Mouse (Mus musculus): Measurements from ENCODE around the gene Dicer1. TPM values are rescaled to one million over a fixed set of nuclear protein-coding genes. Genes with fewer than 3 reads are reported as not detected.

Dicer1 gene
- 20.4 and 20.9 TPM in 2 replicates for polyA plus RNA-seq (2015; fragmentation: Nextera tagmentation; extraction: Ambion mirVana)

DNA sequence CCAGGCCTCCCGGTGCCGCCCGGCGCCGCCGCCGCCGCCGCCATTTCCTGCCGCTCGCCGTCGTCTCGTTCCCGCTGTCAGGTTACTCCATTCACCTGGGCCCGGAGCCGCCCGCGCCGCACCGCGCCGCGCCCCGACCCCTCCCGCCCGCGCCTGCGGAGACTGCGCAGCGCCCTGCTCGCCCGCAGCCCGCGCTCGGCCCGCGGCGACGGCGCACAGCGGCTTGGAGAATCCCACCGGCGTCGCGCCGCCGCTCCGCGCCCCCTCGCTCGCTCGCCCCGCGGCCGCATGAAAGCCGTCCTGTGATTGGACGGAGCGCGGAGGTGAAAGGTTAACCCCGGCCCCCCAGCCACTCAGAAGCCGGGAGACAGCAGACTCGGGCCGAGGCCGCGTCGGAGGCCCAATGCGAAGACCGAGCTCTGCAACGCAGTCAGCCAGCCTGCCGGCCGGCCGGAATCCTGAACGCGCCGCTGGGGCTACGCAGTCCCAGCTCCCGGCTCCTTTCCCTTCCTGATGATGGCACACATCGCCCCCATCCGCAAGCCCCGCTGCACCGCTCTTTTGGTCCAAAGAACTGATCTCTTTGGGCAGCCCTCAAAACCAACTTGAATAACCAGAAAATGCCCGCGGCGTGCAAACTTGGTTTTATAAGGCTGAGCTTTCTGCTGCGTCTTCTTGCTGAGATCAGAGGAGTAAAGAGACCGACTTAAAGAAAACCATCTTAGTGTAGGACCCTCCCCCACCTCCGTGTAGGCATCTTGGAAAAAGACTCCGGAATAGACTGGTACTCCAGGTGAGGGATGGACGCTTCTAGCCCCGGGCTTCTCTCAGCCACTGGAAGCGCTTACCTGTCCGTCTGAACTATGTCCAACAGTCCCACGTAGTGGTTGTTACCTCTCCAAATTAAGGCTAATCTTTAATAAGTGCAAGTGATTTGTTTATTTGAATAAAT lies at the start of gene Dicer1:
Gene Dicer1, minus strand, starts transcription at position 139 of the 952 bp plus-strand sequence.
- H3K9me3 ChIP-seq (replicated peaks; ENCODE audit: low read length), result no peaks in the 10 kb centered on the region
- no peaks in the 10 kb centered on the region for H3K27me3 ChIP-seq (ENCODE audit: insufficient read depth, low read length)
- H3K4me1 ChIP-seq (replicated peaks; ENCODE audit: insufficient read depth, low read length), result peaks cover 17% of the 10 kb centered on the region; the same call in 1 of the 2 replicates
- peak within 1 kb of the TSS; percentile 89 for H3K4me2 ChIP-seq (ENCODE audit: low read length)
- peak within 1 kb of the TSS; percentile 96 for H3K9ac ChIP-seq (ENCODE audit: low read depth, low read length)
- DNase-seq (ENCODE audit: low spot score) (peak; percentile 96), ATAC-seq (replicated peaks; ENCODE audit: low FRiP score, low read depth) (peak; percentile 95)
- peak within 1 kb of the TSS; percentile 90 for H3K27ac ChIP-seq
- whole genome bisulfite sequencing, result under 1% methylated on average over 84 of the region's 94 CpGs
- TF ChIP-seq CTCF (IDR thresholded peaks at IDR 0.05; ENCODE audit: low read depth), result peak; percentile 30; the same call in 1 of the 2 replicates
- peak within 1 kb of the TSS; percentile 97 for H3K4me3 ChIP-seq (replicated peaks; ENCODE audit: low read depth, low read length)
- no peaks in the 10 kb centered on the region for H3K36me3 ChIP-seq (ENCODE audit: insufficient read depth, low read length)

DNA sequence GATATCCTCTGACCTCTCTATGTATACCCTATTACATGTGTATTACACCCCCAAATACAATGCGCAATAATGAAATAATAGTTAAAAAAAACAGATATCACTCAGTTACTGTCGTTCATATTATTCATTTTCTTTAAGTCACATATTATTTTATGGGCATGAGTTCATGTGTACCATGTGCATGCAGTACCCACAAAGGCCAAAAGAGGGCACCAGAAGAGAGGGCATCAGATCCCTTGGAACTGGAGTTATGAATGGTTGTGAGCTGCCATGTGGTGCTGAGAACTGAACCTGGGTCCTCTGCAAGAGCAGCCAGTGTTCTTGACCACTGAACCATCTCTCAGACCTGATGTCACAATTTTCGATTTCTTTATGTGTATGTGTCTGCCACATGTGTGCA lies 47.6 kb upstream of the Dicer1 start:
- peak; percentile 39 for TF ChIP-seq CTCF (IDR thresholded peaks at IDR 0.05; ENCODE audit: low read depth)
- WGBS, result 93% methylated on average over 3 of the region's 3 CpGs
- DNase-seq (ENCODE audit: low spot score), result no peak

DNA sequence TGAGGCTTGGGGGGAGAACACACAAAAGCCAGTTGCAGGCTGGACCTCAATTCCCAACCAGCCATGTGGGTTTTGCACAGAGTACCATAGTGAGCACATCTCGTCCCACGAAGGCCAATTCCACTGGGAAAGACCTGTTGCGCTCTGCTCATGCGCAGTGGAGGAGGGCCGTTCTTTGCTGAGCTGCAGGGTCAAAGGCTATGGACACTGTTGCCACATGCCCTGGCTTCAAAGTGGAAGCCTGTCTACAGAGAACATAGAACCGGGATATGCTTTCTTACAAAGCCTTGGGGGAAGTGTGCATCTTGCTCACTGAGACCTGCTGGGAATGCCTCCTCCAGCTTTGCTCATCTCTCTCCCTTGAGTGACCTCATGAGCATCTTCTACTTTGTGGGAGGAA lies 46.2 kb upstream of the Dicer1 start:
- Histone ChIP-seq H3K27me3 (ENCODE audit: insufficient read depth, low read length) (no peaks in the 10 kb centered on the region), H3K9me3 (replicated peaks; ENCODE audit: low read length) (no peaks in the 10 kb centered on the region), H3K4me2 (ENCODE audit: low read length) (no peak overlapping the region), H3K4me3 (replicated peaks; ENCODE audit: low read depth, low read length) (no peak overlapping the region), H3K27ac (no peak overlapping the region), H3K9ac (ENCODE audit: low read depth, low read length) (no peak overlapping the region), H3K36me3 (ENCODE audit: insufficient read depth, low read length) (peaks cover 16% of the 10 kb centered on the region), H3K4me1 (replicated peaks; ENCODE audit: insufficient read depth, low read length) (peaks cover 7% of the 10 kb centered on the region; the same call in 1 of the 2 replicates)
- 87% methylated on average over 6 of the region's 6 CpGs for whole genome bisulfite sequencing
- DNase-seq (ENCODE audit: low spot score) (no peak), ATAC-seq (replicated peaks; ENCODE audit: low FRiP score, low read depth) (no peak)
- no peak for TF ChIP-seq CTCF (IDR thresholded peaks at IDR 0.05; ENCODE audit: low read depth)

More for the DNA sequence above, 47.6 kb upstream of the Dicer1 start:
- Histone ChIP-seq H3K4me1 (replicated peaks; ENCODE audit: insufficient read depth, low read length) (peaks cover 7% of the 10 kb centered on the region; the same call in 1 of the 2 replicates), H3K9ac (ENCODE audit: low read depth, low read length) (no peak overlapping the region), H3K27me3 (ENCODE audit: insufficient read depth, low read length) (no peaks in the 10 kb centered on the region), H3K36me3 (ENCODE audit: insufficient read depth, low read length) (peaks cover 16% of the 10 kb centered on the region), H3K9me3 (replicated peaks; ENCODE audit: low read length) (no peaks in the 10 kb centered on the region), H3K27ac (no peak overlapping the region), H3K4me2 (ENCODE audit: low read length) (no peak overlapping the region), H3K4me3 (replicated peaks; ENCODE audit: low read depth, low read length) (no peak overlapping the region)
- ATAC-seq (replicated peaks; ENCODE audit: low FRiP score, low read depth), result no peak

DNA sequence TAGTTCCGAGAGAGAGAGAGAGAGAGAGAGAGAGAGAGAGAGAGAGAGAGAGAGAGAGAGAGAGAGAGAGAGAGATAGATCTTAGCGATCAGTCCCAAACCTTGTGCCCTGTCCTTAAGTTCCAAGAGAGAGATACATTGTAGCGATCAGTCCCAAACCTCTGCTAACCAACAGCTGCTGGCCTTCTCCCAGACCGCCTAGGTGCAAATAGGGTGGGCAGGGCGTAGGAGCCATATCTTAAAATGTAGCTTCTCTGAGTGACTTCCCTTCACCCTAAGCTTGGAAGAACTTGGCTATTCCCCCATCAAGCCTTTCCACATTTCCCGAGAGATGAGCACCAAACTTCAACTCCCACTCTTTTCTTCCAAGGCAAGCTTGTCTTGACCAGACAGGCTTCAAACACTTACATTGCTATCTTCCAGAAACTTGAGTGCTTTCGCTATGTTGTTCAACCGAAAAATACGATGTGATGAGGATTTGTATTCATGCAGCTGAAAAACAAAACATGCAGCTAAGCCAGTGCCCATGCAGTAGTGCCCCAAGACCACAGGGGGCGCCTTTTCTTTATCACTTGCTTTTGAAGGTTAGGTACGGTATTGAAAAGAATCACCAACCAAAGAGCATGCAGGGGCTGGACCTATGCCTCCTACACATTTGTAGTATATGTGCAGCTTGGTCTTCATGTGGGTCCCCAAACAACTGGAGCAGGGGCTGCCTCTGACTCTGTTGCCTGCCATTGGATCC lies 45.1 kb upstream of the Dicer1 start:
- Histone ChIP-seq H3K9ac (ENCODE audit: low read depth, low read length) (no peak overlapping the region), H3K27me3 (ENCODE audit: insufficient read depth, low read length) (no peaks in the 10 kb centered on the region), H3K9me3 (replicated peaks; ENCODE audit: low read length) (no peaks in the 10 kb centered on the region), H3K36me3 (ENCODE audit: insufficient read depth, low read length) (peaks cover 16% of the 10 kb centered on the region), H3K27ac (no peak overlapping the region), H3K4me2 (ENCODE audit: low read length) (no peak overlapping the region), H3K4me1 (replicated peaks; ENCODE audit: insufficient read depth, low read length) (0 out of 2 replicates have a peak, but pooled peaks cover 2% of the 10 kb centered on the region), H3K4me3 (replicated peaks; ENCODE audit: low read depth, low read length) (no peak overlapping the region)
- 89% methylated on average over 11 of the region's 11 CpGs for WGBS
- peak; percentile 48; the same call in 1 of the 2 replicates for TF ChIP-seq CTCF (IDR thresholded peaks at IDR 0.05; ENCODE audit: low read depth)
- no peak for DNase-seq (ENCODE audit: low spot score)
- no peak for ATAC-seq (replicated peaks; ENCODE audit: low FRiP score, low read depth)

DNA sequence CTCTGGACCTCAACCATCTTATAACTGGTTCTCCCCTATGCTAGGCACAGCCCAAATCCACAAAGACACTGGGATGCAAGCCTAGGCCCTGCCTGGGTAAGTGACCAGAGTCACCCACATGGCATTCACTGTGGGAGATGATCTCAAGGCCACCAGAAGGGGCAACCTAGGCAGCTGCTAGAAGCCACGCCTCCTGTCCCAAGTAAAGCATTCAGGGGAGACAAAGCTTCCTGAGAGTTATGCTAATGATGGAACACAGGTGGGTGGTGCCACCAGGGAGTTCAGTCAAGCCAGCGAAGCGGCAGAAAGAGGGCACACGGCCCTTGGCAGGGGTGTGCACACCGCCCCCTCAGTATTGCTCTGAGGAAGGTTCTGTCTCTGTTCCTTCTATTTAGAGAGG lies 43.2 kb upstream of the Dicer1 start:
- TF ChIP-seq CTCF (IDR thresholded peaks at IDR 0.05; ENCODE audit: low read depth), result peak; percentile 27; the same call in 1 of the 2 replicates
- H3K9me3 ChIP-seq (replicated peaks; ENCODE audit: low read length), result no peaks in the 10 kb centered on the region
- H3K27me3 ChIP-seq (ENCODE audit: insufficient read depth, low read length), result no peaks in the 10 kb centered on the region
- no peak overlapping the region for H3K4me2 ChIP-seq (ENCODE audit: low read length)
- H3K9ac ChIP-seq (ENCODE audit: low read depth, low read length), result no peak overlapping the region
- ATAC-seq (replicated peaks; ENCODE audit: low FRiP score, low read depth) (peak; percentile 71; the same call in 1 of the 2 replicates), DNase-seq (ENCODE audit: low spot score) (peak; percentile 49)
- WGBS, result 38% methylated on average over 5 of the region's 5 CpGs
- H3K27ac ChIP-seq, result no peak overlapping the region
- peaks cover 19% of the 10 kb centered on the region for H3K36me3 ChIP-seq (ENCODE audit: insufficient read depth, low read length)
- H3K4me1 ChIP-seq (replicated peaks; ENCODE audit: insufficient read depth, low read length), result no peaks in the 10 kb centered on the region
- no peak overlapping the region for H3K4me3 ChIP-seq (replicated peaks; ENCODE audit: low read depth, low read length)

DNA sequence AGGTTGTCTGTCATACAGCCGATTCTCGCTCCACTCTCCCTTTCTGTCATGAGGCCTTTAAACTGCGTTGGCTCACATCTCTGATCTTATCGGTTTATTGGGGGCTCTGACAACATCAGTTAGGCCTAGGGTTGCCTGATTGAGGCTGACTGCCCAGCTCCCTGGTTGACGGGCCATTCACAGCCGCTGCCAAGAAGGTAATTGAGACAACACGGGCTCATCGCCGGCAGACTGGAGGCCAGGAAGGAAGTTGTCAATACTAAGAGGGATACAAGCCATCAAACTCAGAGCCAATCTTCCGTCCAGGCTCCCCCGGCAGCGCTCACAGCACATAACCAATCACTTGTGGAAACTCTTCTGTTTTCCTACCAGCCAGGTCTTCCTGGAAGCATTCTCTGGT lies 41.7 kb upstream of the Dicer1 start:
- Histone ChIP-seq H3K27ac (no peak overlapping the region), H3K4me3 (replicated peaks; ENCODE audit: low read depth, low read length) (no peak overlapping the region), H3K9me3 (replicated peaks; ENCODE audit: low read length) (no peaks in the 10 kb centered on the region), H3K36me3 (ENCODE audit: insufficient read depth, low read length) (peaks cover 11% of the 10 kb centered on the region; the same call in 1 of the 2 replicates), H3K9ac (ENCODE audit: low read depth, low read length) (no peak overlapping the region), H3K4me2 (ENCODE audit: low read length) (no peak overlapping the region), H3K4me1 (replicated peaks; ENCODE audit: insufficient read depth, low read length) (no peaks in the 10 kb centered on the region), H3K27me3 (ENCODE audit: insufficient read depth, low read length) (no peaks in the 10 kb centered on the region)
- 29% methylated on average over 12 of the region's 12 CpGs for WGBS
- TF ChIP-seq CTCF (IDR thresholded peaks at IDR 0.05; ENCODE audit: low read depth), result no peak
- DNase-seq (ENCODE audit: low spot score), result no peak
- no peak for ATAC-seq (replicated peaks; ENCODE audit: low FRiP score, low read depth)

Measured in kidney, postnatal 0 days (tissue).